Mouse (Mus musculus) heart, embryonic 15.5 days (tissue): ENCODE results near the gene Chp1. TPM values are rescaled to one million over a fixed set of nuclear protein-coding genes. Genes with fewer than 3 reads are reported as not detected.
"Not testable (repeated sequence)": the region's sequence is repeated elsewhere in the genome, so short reads cannot be mapped to it uniquely, and the experiment has no call there.

Source experiments
- ATAC-seq: fragments of 200-750 bp; cut with Nextera tagmentation; replicated peaks from 2 replicates; pipeline ENCODE4 v1.8.0; 2017; ENCODE audit warnings: low read depth, moderate TSS enrichment; ENCODE audit not compliant: insufficient number of reproducible peaks, insufficient read depth, low FRiP score
- H3K27ac ChIP-seq: fragments of 300-500 bp; sonication (generic); 2 replicates; pipeline ENCODE4 v1.5.1; 2015; ENCODE audit warnings: mild to moderate bottlenecking, inconsistent platforms
- H3K27me3 ChIP-seq: fragments of 300-500 bp; sonication (generic); 2 replicates; pipeline ENCODE4 v1.6.1; 2015; ENCODE audit warnings: inconsistent platforms
- H3K36me3 ChIP-seq: fragments of 300-500 bp; sonication (generic); 2 replicates; pipeline ENCODE4 v1.6.1; 2015; ENCODE audit warnings: mild to moderate bottlenecking, inconsistent platforms
- H3K4me1 ChIP-seq: fragments of 300-500 bp; sonication (generic); replicated peaks from 2 replicates; pipeline ENCODE4 v1.6.1; 2015; ENCODE audit warnings: inconsistent platforms
- H3K4me2 ChIP-seq: fragments of 300-500 bp; sonication (generic); 2 replicates; pipeline ENCODE4 v1.6.1; 2015; ENCODE audit warnings: inconsistent platforms, mild to moderate bottlenecking, moderate library complexity
- H3K4me3 ChIP-seq: fragments of 300-500 bp; sonication (generic); 2 replicates; pipeline ENCODE4 v1.5.1; 2015; ENCODE audit warnings: mild to moderate bottlenecking, inconsistent platforms
- H3K9ac ChIP-seq: fragments of 300-500 bp; sonication (generic); 2 replicates; pipeline ENCODE4 v1.6.1; 2015; ENCODE audit warnings: mild to moderate bottlenecking, inconsistent platforms
- H3K9me3 ChIP-seq: fragments of 300-500 bp; sonication (generic); replicated peaks from 2 replicates; pipeline ENCODE4 v1.6.1; 2016; ENCODE audit warnings: inconsistent platforms
- WGBS: fragments of 180-500 bp; shearing (Covaris S2); methylation state at CpG from one replicate; pipeline ENCODE4 v1.1.7; 2015; ENCODE audit warnings: mixed read lengths; 5-methylcytosine and 5-hydroxymethylcytosine counted together
- polyA plus RNA-seq: library from polyadenylated mRNA; unstranded; fragments of >200 nt; fragmentation: Nextera tagmentation; extraction: Ambion mirVana; gene quantifications from 2 replicates; pipeline ENCODE4 v1.2.1, GENCODE M21; 2015

The Chp1 gene
- polyA plus RNA-seq: 47.2 and 50.3 TPM in 2 replicates

GRCm38 (mm10) chr2:119547522-119548370 is at the start of gene Chp1, which contains the start of gene Exd1:
TSS of gene Chp1 (plus strand) at chr2:119547697.
TSS of gene Exd1 (minus strand) at chr2:119547627.
- Histone ChIP-seq H3K4me1 (peaks cover 11% of the 10 kb centered on the region), H3K27ac (peak within 1 kb of the TSS; percentile 73), H3K36me3 (no peaks in the 10 kb centered on the region), H3K9ac (peak within 1 kb of the TSS; percentile 78), H3K27me3 (no peaks in the 10 kb centered on the region), H3K4me2 (peak within 1 kb of the TSS; percentile 76), H3K9me3 (no peaks in the 10 kb centered on the region), H3K4me3 (peak within 1 kb of the TSS; percentile 82)
- ATAC-seq: peak; percentile 100
- under 1% methylated on average over 57 of the region's 57 CpGs for WGBS

GRCm38 (mm10) chr2:119498859-119499258 is 48.6 kb upstream of the Chp1 start:
- Histone ChIP-seq H3K27ac (no peak overlapping the region), H3K9me3 (no peaks in the 10 kb centered on the region), H3K9ac (no peak overlapping the region), H3K4me3 (no peak overlapping the region), H3K27me3 (no peaks in the 10 kb centered on the region), H3K4me2 (no peak overlapping the region), H3K36me3 (no peaks in the 10 kb centered on the region), H3K4me1 (no peaks in the 10 kb centered on the region)
- 83% methylated on average over 2 of the region's 2 CpGs for WGBS
- no peak for ATAC-seq

- no peaks in the 10 kb centered on the region for H3K9me3 ChIP-seq
- no peak for ATAC-seq
- no peak overlapping the region for H3K4me2 ChIP-seq
- H3K9ac ChIP-seq: no peak overlapping the region
- H3K27me3 ChIP-seq: no peaks in the 10 kb centered on the region
- no peaks in the 10 kb centered on the region for H3K36me3 ChIP-seq
- H3K27ac ChIP-seq: no peak overlapping the region
- H3K4me1 ChIP-seq: no peaks in the 10 kb centered on the region
- H3K4me3 ChIP-seq: no peak overlapping the region
- 78% methylated on average over 2 of the region's 2 CpGs for WGBS
Observed at GRCm38 (mm10) chr2:119500965-119501652, 46.4 kb upstream of the Chp1 start.

DNA sequence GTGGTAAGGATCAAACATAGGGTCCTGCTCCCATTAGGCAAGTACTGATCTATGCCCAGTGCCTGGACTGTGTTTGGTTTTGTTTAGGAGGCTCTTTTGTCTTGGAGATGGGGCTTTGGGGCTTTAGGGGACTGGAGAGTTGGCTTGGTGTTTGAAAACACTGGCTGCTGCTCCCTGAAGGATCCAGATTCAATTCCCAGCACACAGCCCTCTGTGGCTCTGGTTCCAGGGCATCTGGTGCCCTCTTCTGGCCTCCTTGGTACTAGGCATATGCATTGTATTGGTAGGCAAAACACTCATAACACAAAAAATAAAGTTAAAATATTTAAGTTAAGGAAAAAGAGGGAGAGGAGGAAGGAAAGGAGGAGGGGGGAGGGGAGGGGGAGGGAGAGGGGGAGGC is 40.4 kb upstream of the Chp1 start:
- no peaks in the 10 kb centered on the region for H3K27me3 ChIP-seq
- ATAC-seq: no peak
- no peak overlapping the region for H3K4me2 ChIP-seq
- no peak overlapping the region for H3K27ac ChIP-seq
- no peak overlapping the region for H3K9ac ChIP-seq
- H3K36me3 ChIP-seq: no peaks in the 10 kb centered on the region
- H3K4me3 ChIP-seq: no peak overlapping the region
- no peaks in the 10 kb centered on the region for H3K4me1 ChIP-seq
- no peaks in the 10 kb centered on the region for H3K9me3 ChIP-seq

DNA sequence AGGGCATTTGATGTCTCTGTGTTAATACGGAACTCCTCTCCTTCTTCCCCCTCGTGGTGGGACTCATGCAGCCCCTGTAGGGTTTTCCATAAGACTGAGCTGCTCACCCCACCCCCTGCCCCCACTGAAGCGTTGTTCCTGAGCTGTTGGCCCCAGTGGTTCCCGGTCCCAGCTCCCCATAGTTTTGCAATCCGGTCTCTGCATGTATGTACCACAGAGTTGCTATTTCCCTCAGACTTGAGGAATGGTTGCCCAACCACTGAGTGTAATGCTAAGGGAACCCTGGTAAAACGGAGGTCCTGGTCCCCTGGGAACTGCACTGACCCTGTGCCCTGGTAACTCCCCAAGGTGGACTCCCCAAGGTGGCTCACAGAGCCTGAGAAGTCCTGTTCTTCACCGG is 39.0 kb upstream of the Chp1 start:
- not testable (repeated sequence) for H3K4me3 ChIP-seq
- 60% methylated on average over 7 of the region's 7 CpGs for WGBS

DNA sequence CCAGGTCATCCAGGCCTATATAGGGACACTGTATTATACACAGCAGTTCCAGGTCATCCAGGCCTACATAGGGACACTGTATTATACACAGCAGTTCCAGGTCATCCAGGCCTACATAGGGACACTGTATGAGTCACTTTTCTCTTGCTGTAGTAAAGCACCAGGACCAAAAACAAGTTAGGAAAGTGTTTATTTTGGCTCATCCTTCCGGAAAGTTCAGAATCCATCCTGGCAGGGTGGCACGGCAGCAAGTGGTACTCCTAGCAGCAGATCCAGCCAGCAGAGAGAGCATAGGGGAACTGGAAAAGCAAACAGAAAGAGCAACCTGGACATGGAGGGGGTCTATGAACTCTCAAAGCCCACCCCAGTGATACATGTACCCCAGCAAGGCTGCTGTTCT is 36.6 kb upstream of the Chp1 start:
- Histone ChIP-seq H3K9me3 (no peaks in the 10 kb centered on the region), H3K36me3 (no peaks in the 10 kb centered on the region), H3K4me1 (no peaks in the 10 kb centered on the region), H3K27me3 (no peaks in the 10 kb centered on the region), H3K4me2 (no peak overlapping the region), H3K9ac (no peak overlapping the region), H3K27ac (no peak overlapping the region), H3K4me3 (no peak overlapping the region)
- WGBS: 82% methylated on average over 2 of the region's 2 CpGs
- ATAC-seq: no peak

More for the DNA sequence above, 39.0 kb upstream of the Chp1 start:
- not testable (repeated sequence) for H3K36me3 ChIP-seq, H3K9me3 ChIP-seq, H3K27me3 ChIP-seq, H3K27ac ChIP-seq, ATAC-seq, H3K4me1 ChIP-seq, H3K9ac ChIP-seq, H3K4me2 ChIP-seq

DNA sequence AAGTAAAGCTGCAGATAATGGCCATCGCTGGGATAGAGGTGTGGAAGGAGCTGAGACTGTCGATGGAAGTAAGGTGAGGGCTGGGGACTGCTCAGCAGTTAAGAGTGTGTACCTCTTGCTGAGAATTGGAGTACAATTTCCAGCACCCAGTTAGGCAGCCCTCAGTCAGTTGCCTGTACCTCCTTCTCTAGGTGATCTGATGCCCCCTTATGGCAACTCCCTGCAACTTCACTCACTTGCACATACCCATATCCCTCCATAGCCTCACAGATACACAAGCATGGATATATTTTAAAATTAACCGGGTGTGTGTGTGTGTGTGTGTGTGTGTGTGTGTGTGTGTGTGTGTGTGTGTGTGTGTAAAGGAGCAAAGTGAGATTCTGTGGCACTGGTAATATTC is 35.2 kb upstream of the Chp1 start:
- H3K27ac ChIP-seq: no peak overlapping the region
- no peak overlapping the region for H3K4me3 ChIP-seq
- no peak overlapping the region for H3K9ac ChIP-seq
- H3K36me3 ChIP-seq: no peaks in the 10 kb centered on the region
- WGBS: 87% methylated on average over 3 of the region's 3 CpGs
- no peak overlapping the region for H3K4me2 ChIP-seq
- ATAC-seq: no peak
- H3K27me3 ChIP-seq: no peaks in the 10 kb centered on the region
- no peaks in the 10 kb centered on the region for H3K9me3 ChIP-seq
- H3K4me1 ChIP-seq: no peaks in the 10 kb centered on the region

- no peaks in the 10 kb centered on the region for H3K27me3 ChIP-seq
- no peak overlapping the region for H3K4me2 ChIP-seq
- WGBS: 65% methylated on average over 3 of the region's 3 CpGs
- no peaks in the 10 kb centered on the region for H3K9me3 ChIP-seq
- ATAC-seq: no peak
- H3K27ac ChIP-seq: no peak overlapping the region
- no peak overlapping the region for H3K9ac ChIP-seq
- no peaks in the 10 kb centered on the region for H3K36me3 ChIP-seq
- no peak overlapping the region for H3K4me3 ChIP-seq
- no peaks in the 10 kb centered on the region for H3K4me1 ChIP-seq
Observed at GRCm38 (mm10) chr2:119514026-119514522, 33.4 kb upstream of the Chp1 start.

GRCm38 (mm10) chr2:119516811-119517210 is 30.7 kb upstream of the Chp1 start:
- no peak overlapping the region for H3K4me2 ChIP-seq
- no peak overlapping the region for H3K4me3 ChIP-seq
- WGBS: 54% methylated on average over 5 of the region's 5 CpGs
- no peak overlapping the region for H3K9ac ChIP-seq
- no peaks in the 10 kb centered on the region for H3K9me3 ChIP-seq
- H3K27ac ChIP-seq: no peak overlapping the region
- H3K4me1 ChIP-seq: no peaks in the 10 kb centered on the region
- ATAC-seq: no peak
- no peaks in the 10 kb centered on the region for H3K36me3 ChIP-seq
- no peaks in the 10 kb centered on the region for H3K27me3 ChIP-seq

- no peak for ATAC-seq
- H3K4me3 ChIP-seq: no peak overlapping the region
- H3K4me1 ChIP-seq: no peaks in the 10 kb centered on the region
- no peaks in the 10 kb centered on the region for H3K9me3 ChIP-seq
- H3K27ac ChIP-seq: no peak overlapping the region
- no peak overlapping the region for H3K4me2 ChIP-seq
- 67% methylated on average over 7 of the region's 7 CpGs for WGBS
- H3K36me3 ChIP-seq: no peaks in the 10 kb centered on the region
- H3K9ac ChIP-seq: no peak overlapping the region
- H3K27me3 ChIP-seq: no peaks in the 10 kb centered on the region
Observed at GRCm38 (mm10) chr2:119520550-119520949, 26.9 kb upstream of the Chp1 start.

GRCm38 (mm10) chr2:119523836-119524235 is 23.7 kb upstream of the Chp1 start:
- WGBS: 83% methylated on average over 4 of the region's 4 CpGs
- Histone ChIP-seq H3K4me3 (no peak overlapping the region), H3K27me3 (no peaks in the 10 kb centered on the region), H3K4me1 (no peaks in the 10 kb centered on the region), H3K4me2 (no peak overlapping the region), H3K27ac (no peak overlapping the region), H3K9ac (no peak overlapping the region), H3K36me3 (no peaks in the 10 kb centered on the region), H3K9me3 (no peaks in the 10 kb centered on the region)
- no peak for ATAC-seq
